9 mouse cellular contexts compared by ENCODE assay signal in the genomic region with DNA sequence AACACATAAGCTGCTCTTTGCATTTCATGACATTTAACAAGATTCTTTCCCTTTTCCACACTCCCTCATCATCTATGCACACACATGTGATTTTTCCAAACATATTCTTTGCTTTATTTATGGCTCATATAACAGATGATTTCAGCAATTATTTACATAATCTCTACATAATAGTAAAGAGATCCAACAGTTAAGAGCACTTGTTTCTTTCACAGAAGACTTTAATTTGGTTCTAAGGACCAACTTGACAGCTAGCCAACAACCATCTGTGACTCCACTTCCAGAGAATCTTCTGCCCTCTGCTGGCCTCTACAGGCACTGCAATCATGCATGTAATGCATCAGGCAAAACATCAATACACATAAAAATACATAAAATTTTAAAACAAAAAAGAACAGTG. TPM values are rescaled to one million over a fixed set of nuclear protein-coding genes. Genes with fewer than 3 reads are reported as not detected.
DNase-seq lines count a peak whose midpoint lies in the region; ATAC-seq and TF ChIP-seq lines count a peak whose summit lies in the region.
"Had no signal": no experiment of that assay in that cellular context is flagged by ENCODE, and none has a peak within 500 bp of the region (broad histone marks: within the 10 kb centered on the region; RNA-seq: fewer than 3 reads in every experiment).

No protein-coding gene starts in this region.

- no peak for TF ChIP-seq POLR2A in CH12.LX (IDR thresholded peaks at IDR 0.05; ENCODE audit: low read depth, low read length)

- H3K36me3 ChIP-seq in CH12.LX (replicated peaks in 1 of 2; ENCODE audit: control insufficient read depth in 1 of 2, insufficient read depth in 1 of 2, low read length in 1 of 2) = no peaks in the 10 kb centered on the region
- H3K36me3 ChIP-seq in forebrain, embryonic 15.5 days = no peaks in the 10 kb centered on the region

- in situ Hi-C loops in CH12.LX (cut with MboI; ENCODE audit: low pct_ligation_motif_present, low pct_unique_long_range_greater_than_20kb, low sequenced_read_pairs) = no loop called here

- H3K27me3 ChIP-seq in CH12.LX (replicated peaks) = no peaks in the 10 kb centered on the region
- no peaks in the 10 kb centered on the region for H3K27me3 ChIP-seq in forebrain, embryonic 15.5 days

- no peak overlapping the region for H3K4me3 ChIP-seq in CH12.LX (replicated peaks in 1 of 3; ENCODE audit: low read depth in 2 of 3, low read length in 2 of 3, poor library complexity in 1 of 3)
- no peak overlapping the region for H3K4me3 ChIP-seq in forebrain, embryonic 15.5 days

- H3K27ac ChIP-seq in CH12.LX (ENCODE audit: insufficient read depth, low read depth) = no peak overlapping the region
- H3K27ac ChIP-seq in forebrain, embryonic 15.5 days (replicated peaks) = no peak overlapping the region

- H3K4me2 ChIP-seq in CH12.LX (ENCODE audit: insufficient read depth, low read depth, poor library complexity, severe bottlenecking) = no peak overlapping the region
- H3K4me2 ChIP-seq in forebrain, embryonic 15.5 days (replicated peaks) = no peak overlapping the region

- TF ChIP-seq CTCF in CH12.LX (conservative IDR thresholded peaks at IDR 0.05 in 1 of 2, IDR thresholded peaks at IDR 0.05 in 1 of 2; ENCODE audit: low read depth in 2 of 2, low read length in 2 of 2) = peak; percentile 50 to 56; a peak in 3 of 4 replicates

- DNase-seq in heart, postnatal 14 days = peak; percentile 36 to 67
- no peak for DNase-seq in heart, adult 9 months (ENCODE audit: low spot score in 2 of 2)
- DNase-seq in CH12.LX (ENCODE audit: extremely low read depth) = peak; percentile 40
- peak; percentile 83 for DNase-seq in adrenal gland, postnatal 14 days
- peak; percentile 89 to 90 for DNase-seq in layer of hippocampus, postnatal 10 days (ENCODE audit: low spot score in 2 of 2)
- DNase-seq in retina, embryonic 14.5 days (ENCODE audit: low spot score) = peak; percentile 54

- intact Hi-C loops in heart, postnatal 14 days (cut with DNase I) = no loop called here

- H3K9me3 ChIP-seq in CH12.LX (replicated peaks; ENCODE audit: low read length) = no peaks in the 10 kb centered on the region
- no peaks in the 10 kb centered on the region for H3K9me3 ChIP-seq in forebrain, embryonic 15.5 days

- dilution Hi-C loops in CH12.LX (cut with MboI; ENCODE audit: extremely low pct_ligation_motif_present, extremely low pct_unique_long_range_greater_than_20kb, low sequenced_read_pairs) = no loop called here

- H3K9ac ChIP-seq in CH12.LX (ENCODE audit: insufficient read depth, low read depth) = no peak overlapping the region
- H3K9ac ChIP-seq in forebrain, embryonic 15.5 days (replicated peaks) = no peak overlapping the region

- H3K4me1 ChIP-seq in CH12.LX (ENCODE audit: control insufficient read depth in 1 of 2, insufficient read depth in 2 of 2) = no peaks in the 10 kb centered on the region
- H3K4me1 ChIP-seq in forebrain, embryonic 15.5 days = peaks cover 4% of the 10 kb centered on the region; the same call in 1 of the 2 replicates

- TF ChIP-seq EP300 in CH12.LX (IDR thresholded peaks at IDR 0.05; ENCODE audit: low read length) = no peak

- peak; percentile 33 for TF ChIP-seq RAD21 in CH12.LX (IDR thresholded peaks at IDR 0.05; ENCODE audit: low read depth, low read length)

- no peaks in the 10 kb centered on the region for H3K79me2 ChIP-seq in CH12.LX (replicated peaks; ENCODE audit: control insufficient read depth, extremely low read depth, insufficient read depth, poor library complexity, severe bottlenecking)

- ATAC-seq in forebrain, embryonic 15.5 days (replicated peaks) = peak; percentile 70
- ATAC-seq in megakaryocyte progenitor cell, adult 5-6 weeks (replicated peaks; ENCODE audit: poor library complexity) = no peak

TF ChIP-seq in CH12.LX, 34 proteins besides CTCF, POLR2A, EP300 and RAD21:
- TF ChIP-seq GABPA (IDR thresholded peaks at IDR 0.05; ENCODE audit: insufficient replicate concordance, low read depth, low read length) = no peak
- TF ChIP-seq SMC3 (IDR thresholded peaks at IDR 0.05; ENCODE audit: low read depth, low read length) = peak; percentile 33

RNA-seq across cellular contexts. Expression of gene Clvs2, which starts 28.6 kb away (rescaled TPM):
- not detected for total RNA-seq in heart, postnatal 14 days (2021)
- total RNA-seq in CH12.LX (2012; rRNA removed) (not detected in 2 replicates), CH12.LX (2014; rRNA removed) (not detected in 2 replicates)
- polyA plus RNA-seq in CH12.LX (2012; ENCODE audit: insufficient read length, low read depth) = not detected in 2 replicates
- total RNA-seq in adrenal gland, postnatal 14 days (2021) = 1.5 TPM in 1 of 2 replicates, not detected in the other
- polyA plus RNA-seq in forebrain, embryonic 15.5 days (2015; fragmentation: Nextera tagmentation; extraction: Ambion mirVana) = 7.8 and 10.0 TPM in 2 replicates
- 10 to 100 TPM; 60.3 to 61.0 TPM for total RNA-seq in layer of hippocampus, postnatal 10 days (2021)
- not detected in 2 replicates for total RNA-seq in megakaryocyte progenitor cell, adult 5-6 weeks (2015)
- total RNA-seq in megakaryocyte progenitor cell, adult 5-6 weeks (2017) = not detected in 2 replicates
- polyA plus RNA-seq: small intestine, adult 2 months had no signal

Comparison
In these comparisons a context has a peak if more than half of its experiments do, and no peak if none do; other contexts are left out.
1. DNase-seq: peak in heart, postnatal 14 days (2 of 2), CH12.LX (single experiment), adrenal gland, postnatal 14 days (single experiment), layer of hippocampus, postnatal 10 days (2 of 2) and retina, embryonic 14.5 days (single experiment); none in heart, adult 9 months (0 of 2).
2. RNA of gene Clvs2, which starts 28.6 kb away (total RNA-seq): 60.3 to 61.0 TPM in layer of hippocampus, postnatal 10 days; not detected in heart, postnatal 14 days, not detected in CH12.LX, 1.5 TPM in adrenal gland, postnatal 14 days and not detected in megakaryocyte progenitor cell, adult 5-6 weeks; every median in the first group is over 10 times any median in the second.